Mouse (Mus musculus): Measurements from ENCODE around the gene Zfp758. TPM values are rescaled to one million over a fixed set of nuclear protein-coding genes. Genes with fewer than 3 reads are reported as not detected.

The Zfp758 gene
- polyA plus RNA-seq, 1 experiment from 2014 or later, result 9.9 TPM

Other genes with a start within 250 kb of the Zfp758 start
- 2.7 and 4.1 TPM in 2 replicates for gene Zfp947, start 195.3 kb upstream of the Zfp758 start, polyA plus RNA-seq (2015; fragmentation: Nextera tagmentation; extraction: Ambion mirVana)
- 3.3 and 3.5 TPM in 2 replicates for gene Zfp994, start 135.8 kb upstream of the Zfp758 start, polyA plus RNA-seq (2015; fragmentation: Nextera tagmentation; extraction: Ambion mirVana)
- gene CT030661.1, start 46.6 kb upstream of the Zfp758 start, polyA plus RNA-seq (2015; fragmentation: Nextera tagmentation; extraction: Ambion mirVana), result 11.1 and 12.4 TPM in 2 replicates
- 12.0 and 12.5 TPM in 2 replicates for gene Zfp944, start 53 bp upstream of the Zfp758 start, polyA plus RNA-seq (2015; fragmentation: Nextera tagmentation; extraction: Ambion mirVana)
- gene Zfp946, start 62.8 kb downstream of the Zfp758 start, polyA plus RNA-seq (2015; fragmentation: Nextera tagmentation; extraction: Ambion mirVana), result 14.7 and 17.5 TPM in 2 replicates
- gene Vmn2r111, start 212.0 kb downstream of the Zfp758 start, polyA plus RNA-seq (2015; fragmentation: Nextera tagmentation; extraction: Ambion mirVana), result not detected in 2 replicates
- not detected in 2 replicates for gene Vmn2r112, start 239.5 kb downstream of the Zfp758 start, polyA plus RNA-seq (2015; fragmentation: Nextera tagmentation; extraction: Ambion mirVana)

All from stomach, embryonic 15.5 days (tissue).